Mouse (Mus musculus): ENCODE measurements around the gene Slc5a11. TPM values are rescaled to one million over a fixed set of nuclear protein-coding genes. Genes with fewer than 3 reads are reported as not detected.

The Slc5a11 gene
- polyA plus RNA-seq, 2 experiments = 0.17 to 0.25 TPM

GRCm38 (mm10) chr7:123305397-123305796 lies 90.8 kb downstream of the Slc5a11 start:
- no peak for ATAC-seq (ENCODE audit: insufficient read depth)
- WGBS (ENCODE audit: insufficient replicate concordance) = 63% methylated on average over 2 of the region's 2 CpGs
- peaks cover 23% of the 10 kb centered on the region for H3K36me3 ChIP-seq (replicated peaks; ENCODE audit: control insufficient read depth, insufficient read depth, low read depth)
- TF ChIP-seq CTCF (IDR thresholded peaks at IDR 0.05; ENCODE audit: low read depth) (no peak), EP300 (IDR thresholded peaks at IDR 0.05; ENCODE audit: low read depth) (no peak)
- H3K4me1 ChIP-seq (replicated peaks; ENCODE audit: control insufficient read depth in 2 of 2, insufficient read depth in 2 of 2, low read length in 1 of 2) = no peaks in the 10 kb centered on the region
- no peak for DNase-seq (ENCODE audit: low read depth in 3 of 3, low spot score in 3 of 3)
- H3K9ac ChIP-seq (replicated peaks) = no peak overlapping the region
- no peak overlapping the region for H3K27ac ChIP-seq
- H3K4me2 ChIP-seq (ENCODE audit: low read depth) = no peak overlapping the region
- no peaks in the 10 kb centered on the region for H3K9me3 ChIP-seq (ENCODE audit: control insufficient read depth, low read length)
- H3K4me3 ChIP-seq (ENCODE audit: insufficient read depth in 1 of 2, low read depth in 2 of 2, low read length in 2 of 2) = no peak overlapping the region
- no peaks in the 10 kb centered on the region for H3K27me3 ChIP-seq (ENCODE audit: control insufficient read depth, insufficient read depth, low read length)

GRCm38 (mm10) chr7:123307236-123307635 lies 92.7 kb downstream of the Slc5a11 start:
- Histone ChIP-seq H3K4me1 (replicated peaks; ENCODE audit: control insufficient read depth in 2 of 2, insufficient read depth in 2 of 2, low read length in 1 of 2) (no peaks in the 10 kb centered on the region), H3K4me2 (ENCODE audit: low read depth) (no peak overlapping the region), H3K4me3 (ENCODE audit: insufficient read depth in 1 of 2, low read depth in 2 of 2, low read length in 2 of 2) (no peak overlapping the region), H3K36me3 (replicated peaks; ENCODE audit: control insufficient read depth, insufficient read depth, low read depth) (peaks cover 23% of the 10 kb centered on the region), H3K27ac (no peak overlapping the region), H3K27me3 (ENCODE audit: control insufficient read depth, insufficient read depth, low read length) (no peaks in the 10 kb centered on the region), H3K9ac (replicated peaks) (no peak overlapping the region), H3K9me3 (ENCODE audit: control insufficient read depth, low read length) (no peaks in the 10 kb centered on the region)
- TF ChIP-seq EP300 (IDR thresholded peaks at IDR 0.05; ENCODE audit: low read depth) (no peak), CTCF (IDR thresholded peaks at IDR 0.05; ENCODE audit: low read depth) (no peak)
- DNase-seq (ENCODE audit: low read depth in 3 of 3, low spot score in 3 of 3) (no peak), ATAC-seq (ENCODE audit: insufficient read depth) (no peak)
- 88% methylated on average over 8 of the region's 8 CpGs for WGBS (ENCODE audit: insufficient replicate concordance)

GRCm38 (mm10) chr7:123307887-123308558 lies 93.4 kb downstream of the Slc5a11 start:
- no peaks in the 10 kb centered on the region for H3K9me3 ChIP-seq (ENCODE audit: control insufficient read depth, low read length)
- no peaks in the 10 kb centered on the region for H3K4me1 ChIP-seq (replicated peaks; ENCODE audit: control insufficient read depth in 2 of 2, insufficient read depth in 2 of 2, low read length in 1 of 2)
- H3K27ac ChIP-seq = no peak overlapping the region
- no peak for DNase-seq (ENCODE audit: low read depth in 3 of 3, low spot score in 3 of 3)
- H3K4me2 ChIP-seq (ENCODE audit: low read depth) = no peak overlapping the region
- no peak for ATAC-seq (ENCODE audit: insufficient read depth)
- TF ChIP-seq CTCF (IDR thresholded peaks at IDR 0.05; ENCODE audit: low read depth) (no peak), EP300 (IDR thresholded peaks at IDR 0.05; ENCODE audit: low read depth) (no peak)
- H3K36me3 ChIP-seq (replicated peaks; ENCODE audit: control insufficient read depth, insufficient read depth, low read depth) = peaks cover 25% of the 10 kb centered on the region
- no peak overlapping the region for H3K9ac ChIP-seq (replicated peaks)
- H3K27me3 ChIP-seq (ENCODE audit: control insufficient read depth, insufficient read depth, low read length) = no peaks in the 10 kb centered on the region
- 87% methylated on average over 4 of the region's 4 CpGs for WGBS (ENCODE audit: insufficient replicate concordance)
- no peak overlapping the region for H3K4me3 ChIP-seq (ENCODE audit: insufficient read depth in 1 of 2, low read depth in 2 of 2, low read length in 2 of 2)

GRCm38 (mm10) chr7:123311836-123312235 lies 97.3 kb downstream of the Slc5a11 start:
- ATAC-seq (ENCODE audit: insufficient read depth) (no peak), DNase-seq (ENCODE audit: low read depth in 3 of 3, low spot score in 3 of 3) (no peak)
- WGBS (ENCODE audit: insufficient replicate concordance) = 62% methylated on average over 5 of the region's 5 CpGs
- Histone ChIP-seq H3K9me3 (ENCODE audit: control insufficient read depth, low read length) (no peaks in the 10 kb centered on the region), H3K27ac (no peak overlapping the region), H3K4me2 (ENCODE audit: low read depth) (no peak overlapping the region), H3K4me3 (ENCODE audit: insufficient read depth in 1 of 2, low read depth in 2 of 2, low read length in 2 of 2) (no peak overlapping the region), H3K36me3 (replicated peaks; ENCODE audit: control insufficient read depth, insufficient read depth, low read depth) (peaks cover 21% of the 10 kb centered on the region), H3K27me3 (ENCODE audit: control insufficient read depth, insufficient read depth, low read length) (no peaks in the 10 kb centered on the region), H3K4me1 (replicated peaks; ENCODE audit: control insufficient read depth in 2 of 2, insufficient read depth in 2 of 2, low read length in 1 of 2) (no peaks in the 10 kb centered on the region), H3K9ac (replicated peaks) (no peak overlapping the region)
- no peak for TF ChIP-seq EP300 (IDR thresholded peaks at IDR 0.05; ENCODE audit: low read depth)
- no peak for TF ChIP-seq CTCF (IDR thresholded peaks at IDR 0.05; ENCODE audit: low read depth)

GRCm38 (mm10) chr7:123312738-123313137 lies 98.2 kb downstream of the Slc5a11 start:
- WGBS (ENCODE audit: insufficient replicate concordance) = 65% methylated on average over 3 of the region's 3 CpGs
- DNase-seq (ENCODE audit: low read depth in 3 of 3, low spot score in 3 of 3) = no peak
- Histone ChIP-seq H3K4me3 (ENCODE audit: insufficient read depth in 1 of 2, low read depth in 2 of 2, low read length in 2 of 2) (no peak overlapping the region), H3K36me3 (replicated peaks; ENCODE audit: control insufficient read depth, insufficient read depth, low read depth) (peaks cover 26% of the 10 kb centered on the region), H3K9ac (replicated peaks) (no peak overlapping the region), H3K27ac (no peak overlapping the region), H3K4me1 (replicated peaks; ENCODE audit: control insufficient read depth in 2 of 2, insufficient read depth in 2 of 2, low read length in 1 of 2) (no peaks in the 10 kb centered on the region), H3K4me2 (ENCODE audit: low read depth) (no peak overlapping the region), H3K27me3 (ENCODE audit: control insufficient read depth, insufficient read depth, low read length) (no peaks in the 10 kb centered on the region), H3K9me3 (ENCODE audit: control insufficient read depth, low read length) (no peaks in the 10 kb centered on the region)
- TF ChIP-seq CTCF (IDR thresholded peaks at IDR 0.05; ENCODE audit: low read depth) (no peak), EP300 (IDR thresholded peaks at IDR 0.05; ENCODE audit: low read depth) (no peak)
- ATAC-seq (ENCODE audit: insufficient read depth) = no peak

All from liver, embryonic 14.5 days (tissue).